Mouse (Mus musculus) lung, embryonic 16.5 days (tissue): ENCODE measurements at regions not wholly inside any gene's neighbourhood (a gene's known extent, or its start where the extent isn't known, plus 50 kb on each side); places are given as distances from the start of the nearest gene placed in this dataset. TPM values are rescaled to one million over a fixed set of nuclear protein-coding genes. Genes with fewer than 3 reads are reported as not detected.

Experiments used
- ATAC-seq: fragments of 200-750 bp; cut with Nextera tagmentation; 2 replicates; pipeline ENCODE4 v1.8.0; 2017; ENCODE audit warnings: low read depth, mild to moderate bottlenecking, moderate library complexity
- H3K27ac ChIP-seq: fragments of 300-500 bp; sonication (generic); 2 replicates; pipeline ENCODE4 v1.5.1; 2014; ENCODE audit warnings: mild to moderate bottlenecking, control low read depth, low read length
- H3K27me3 ChIP-seq: fragments of 300-500 bp; sonication (generic); 2 replicates; pipeline ENCODE4 v1.6.1; 2014; ENCODE audit warnings: low read depth, low read length, mixed read lengths; ENCODE audit not compliant: control insufficient read depth, insufficient read depth
- H3K36me3 ChIP-seq: fragments of 300-500 bp; sonication (generic); 2 replicates; pipeline ENCODE4 v1.6.1; 2014; ENCODE audit warnings: low read length; ENCODE audit not compliant: control insufficient read depth, insufficient read depth
- H3K4me1 ChIP-seq: fragments of 300-500 bp; sonication (generic); replicated peaks from 2 replicates; pipeline ENCODE4 v1.6.1; 2014; ENCODE audit warnings: low read length, mixed read lengths; ENCODE audit not compliant: control insufficient read depth, insufficient read depth
- H3K4me2 ChIP-seq: fragments of 300-500 bp; sonication (generic); 2 replicates; pipeline ENCODE4 v1.6.1; 2014; ENCODE audit warnings: low read depth, low read length, control low read depth
- H3K4me3 ChIP-seq: fragments of 300-500 bp; sonication (generic); 2 replicates; pipeline ENCODE4 v1.5.1; 2014; ENCODE audit warnings: mild to moderate bottlenecking, low read length, control low read depth
- H3K9ac ChIP-seq: fragments of 300-500 bp; sonication (generic); 2 replicates; pipeline ENCODE4 v1.6.1; 2014; ENCODE audit warnings: low read length, control low read depth
- H3K9me3 ChIP-seq: fragments of 300-500 bp; sonication (generic); 2 replicates; pipeline ENCODE4 v1.6.1; 2016; ENCODE audit warnings: low read length; ENCODE audit not compliant: control insufficient read depth
- WGBS: fragments of 180-500 bp; shearing (Covaris S2); extraction: QIAGEN DNeasy Blood & Tissue Kit; methylation state at CpG from one replicate; pipeline ENCODE4 v1.1.7; 2014; 5-methylcytosine and 5-hydroxymethylcytosine counted together
- microRNA-seq: library from miRNA; unstranded; fragments of <30 nt; microRNA quantifications from one replicate; pipeline ENCODE4, GENCODE M21; 2016

GRCm38 (mm10) chr3:33211224-33211817 lies 68.3 kb upstream of the Pex5l start:
- Histone ChIP-seq H3K27ac (no peak overlapping the region), H3K4me2 (no peak overlapping the region), H3K9me3 (no peaks in the 10 kb centered on the region), H3K4me1 (no peaks in the 10 kb centered on the region), H3K27me3 (no peaks in the 10 kb centered on the region), H3K4me3 (no peak overlapping the region), H3K9ac (no peak overlapping the region), H3K36me3 (no peaks in the 10 kb centered on the region)
- ATAC-seq: no peak
- WGBS: 81% methylated on average over 4 of the region's 4 CpGs

Small RNA genes lying in the stretch of these regions (microRNA-seq; reads per million reads assigned to microRNA genes)
- not detected for gene Gm27974
